8 mouse cellular contexts compared by ENCODE assay signal in the genomic region with DNA sequence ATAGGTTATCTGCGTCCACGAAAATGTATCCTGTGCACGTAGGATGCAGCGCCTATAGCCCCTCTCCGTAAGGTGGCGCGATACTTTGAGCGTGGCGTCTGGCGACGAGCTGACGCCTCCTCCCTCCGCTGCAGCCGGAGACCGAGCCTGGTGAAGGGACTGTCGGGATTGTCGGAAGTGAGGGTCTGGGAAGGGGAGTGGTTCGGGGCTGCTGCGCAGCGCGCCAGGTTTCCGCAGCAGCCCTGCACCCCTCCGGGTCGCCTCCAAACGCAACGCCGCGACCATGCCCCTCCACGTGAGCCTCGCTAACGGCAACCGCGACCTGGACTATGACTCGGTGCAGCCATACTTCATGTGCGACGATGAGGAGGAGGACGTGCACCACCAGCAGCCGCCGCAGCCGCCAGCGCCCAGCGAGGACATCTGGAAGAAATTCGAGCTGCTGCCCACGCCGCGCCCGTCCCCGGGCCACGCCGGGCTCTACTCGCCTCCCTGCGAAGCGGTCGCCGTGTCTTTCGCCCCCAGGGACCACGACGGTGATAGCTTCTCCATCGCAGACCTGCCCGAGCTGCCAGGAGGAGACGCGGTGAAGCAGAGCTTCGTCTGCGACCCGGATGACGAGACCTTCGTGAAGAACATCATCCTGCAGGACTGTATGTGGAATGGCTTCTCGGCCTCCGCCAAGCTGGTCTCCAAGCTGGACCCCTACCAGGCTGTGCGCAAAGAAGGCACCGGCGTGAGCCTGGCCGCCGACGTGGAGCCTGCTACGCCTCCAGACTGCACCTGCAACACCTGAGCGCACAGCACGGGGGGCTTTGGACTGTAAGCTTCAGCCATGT. TPM values are rescaled to one million over a fixed set of nuclear protein-coding genes. Genes with fewer than 3 reads are reported as not detected.
DNase-seq lines count a peak whose midpoint lies in the region; ATAC-seq and TF ChIP-seq lines count a peak whose summit lies in the region.

A gene (plus strand): TSS at position 97 of the 839 bp plus-strand sequence.

- under 1% methylated on average over 75 of the region's 78 CpGs for WGBS in forebrain, embryonic 11.5 days
- under 1% methylated on average over 78 of the region's 78 CpGs for WGBS in heart, embryonic 14.5 days
- WGBS in kidney, postnatal 0 days: under 1% methylated on average over 77 of the region's 78 CpGs
- WGBS in midbrain, postnatal 0 days: under 1% methylated on average over 73 of the region's 78 CpGs

- H3K9ac ChIP-seq in forebrain, embryonic 11.5 days (ENCODE audit: low read length): peak within 1 kb of the TSS; percentile 79
- H3K9ac ChIP-seq in heart, embryonic 14.5 days (ENCODE audit: low read length): peak within 1 kb of the TSS; percentile 86
- H3K9ac ChIP-seq in kidney, postnatal 0 days (ENCODE audit: low read depth, low read length): peak within 1 kb of the TSS; percentile 71
- peak within 1 kb of the TSS; percentile 73 for H3K9ac ChIP-seq in midbrain, postnatal 0 days (replicated peaks; ENCODE audit: low read length, poor library complexity, severe bottlenecking)

- no peaks in the 10 kb centered on the region for H3K27me3 ChIP-seq in forebrain, embryonic 11.5 days (ENCODE audit: control insufficient read depth, insufficient read depth, low read length)
- no peaks in the 10 kb centered on the region for H3K27me3 ChIP-seq in heart, embryonic 14.5 days (ENCODE audit: control insufficient read depth, insufficient read depth, low read length)
- H3K27me3 ChIP-seq in kidney, postnatal 0 days (ENCODE audit: insufficient read depth, low read length): no peaks in the 10 kb centered on the region
- H3K27me3 ChIP-seq in midbrain, postnatal 0 days (ENCODE audit: insufficient read depth, low read length): no peaks in the 10 kb centered on the region

- peak; percentile 92 for ATAC-seq in forebrain, embryonic 11.5 days (replicated peaks; ENCODE audit: low FRiP score)
- peak; percentile 87 for ATAC-seq in heart, embryonic 14.5 days (ENCODE audit: insufficient number of reproducible peaks, insufficient read depth, low FRiP score, low read depth)
- ATAC-seq in kidney, postnatal 0 days (replicated peaks; ENCODE audit: low FRiP score, low read depth): peak; percentile 75
- ATAC-seq in midbrain, postnatal 0 days (ENCODE audit: low FRiP score): peak; percentile 93

- no peaks in the 10 kb centered on the region for H3K9me3 ChIP-seq in forebrain, embryonic 11.5 days (ENCODE audit: control insufficient read depth, low read length)
- H3K9me3 ChIP-seq in heart, embryonic 14.5 days (ENCODE audit: control insufficient read depth, low read length): no peaks in the 10 kb centered on the region
- no peaks in the 10 kb centered on the region for H3K9me3 ChIP-seq in kidney, postnatal 0 days (replicated peaks; ENCODE audit: low read length)
- H3K9me3 ChIP-seq in midbrain, postnatal 0 days (ENCODE audit: low read length): no peaks in the 10 kb centered on the region

- peak; percentile 80 for DNase-seq in CD4-positive helper T cell, adult 2 months (ENCODE audit: low read depth, low spot score)
- peak; percentile 91 for DNase-seq in forebrain, embryonic 11.5 days (ENCODE audit: low spot score)
- peak; percentile 90 for DNase-seq in kidney, postnatal 0 days (ENCODE audit: low spot score)
- DNase-seq in liver: peak; percentile 73
- peak; percentile 95 for DNase-seq in midbrain, postnatal 0 days (ENCODE audit: low spot score)
- peak; percentile 43 to 68 for DNase-seq in spleen, postnatal 4 days (ENCODE audit: low spot score in 2 of 2)

- H3K27ac ChIP-seq in brown adipose tissue, adult 24 weeks (replicated peaks; ENCODE audit: low read depth, low read length): no peak within 1 kb of the TSS
- H3K27ac ChIP-seq in forebrain, embryonic 11.5 days (ENCODE audit: low read depth, low read length): 0 out of 2 replicates have a peak within 1 kb of the TSS, but pooled peaks have one; percentile 18
- peak within 1 kb of the TSS; percentile 18 to 65 for H3K27ac ChIP-seq in heart, embryonic 14.5 days (replicated peaks in 1 of 2; ENCODE audit: control insufficient read depth in 1 of 2, insufficient read depth in 1 of 2, low read depth in 2 of 2, low read length in 2 of 2)
- peak within 1 kb of the TSS; percentile 72; the same call in 1 of the 2 replicates for H3K27ac ChIP-seq in kidney, postnatal 0 days
- H3K27ac ChIP-seq in midbrain, postnatal 0 days (ENCODE audit: low read depth, low read length): peak within 1 kb of the TSS; percentile 88

- H3K4me3 ChIP-seq in brown adipose tissue, adult 24 weeks (ENCODE audit: insufficient read depth, low read depth, low read length): peak within 1 kb of the TSS; percentile 77
- H3K4me3 ChIP-seq in forebrain, embryonic 11.5 days (ENCODE audit: low read depth, low read length): peak within 1 kb of the TSS; percentile 73
- peak within 1 kb of the TSS; percentile 71 to 81 for H3K4me3 ChIP-seq in heart, embryonic 14.5 days (ENCODE audit: control insufficient read depth in 1 of 2, insufficient read depth in 1 of 2, low read depth in 1 of 2, low read length in 2 of 2)
- peak within 1 kb of the TSS; percentile 66 for H3K4me3 ChIP-seq in kidney, postnatal 0 days (replicated peaks; ENCODE audit: low read depth, low read length)
- peak within 1 kb of the TSS; percentile 78 for H3K4me3 ChIP-seq in midbrain, postnatal 0 days (ENCODE audit: low read depth, low read length)

- H3K4me1 ChIP-seq in brown adipose tissue, adult 24 weeks (ENCODE audit: control insufficient read depth, insufficient read depth, insufficient read length, low read length): no peaks in the 10 kb centered on the region
- no peaks in the 10 kb centered on the region for H3K4me1 ChIP-seq in forebrain, embryonic 11.5 days (replicated peaks; ENCODE audit: control insufficient read depth, insufficient read depth, low read length)
- H3K4me1 ChIP-seq in heart, embryonic 14.5 days (ENCODE audit: control insufficient read depth in 2 of 2, insufficient read depth in 2 of 2, low read length in 2 of 2): peaks cover 0 to 3% of the 10 kb centered on the region in 2 experiments; a peak in 2 of 4 replicates
- H3K4me1 ChIP-seq in kidney, postnatal 0 days (replicated peaks; ENCODE audit: insufficient read depth, low read length): 0 out of 2 replicates have a peak, but pooled peaks cover 7% of the 10 kb centered on the region
- peaks cover 11% of the 10 kb centered on the region for H3K4me1 ChIP-seq in midbrain, postnatal 0 days (ENCODE audit: insufficient read depth, low read length)

- peak within 1 kb of the TSS; percentile 81 for H3K4me2 ChIP-seq in forebrain, embryonic 11.5 days (ENCODE audit: low read depth, low read length, severe bottlenecking)
- H3K4me2 ChIP-seq in heart, embryonic 14.5 days (ENCODE audit: low read length): peak within 1 kb of the TSS; percentile 99
- peak within 1 kb of the TSS; percentile 97 for H3K4me2 ChIP-seq in kidney, postnatal 0 days (ENCODE audit: low read length)
- peak within 1 kb of the TSS; percentile 79 for H3K4me2 ChIP-seq in midbrain, postnatal 0 days (ENCODE audit: low read depth, low read length, poor library complexity, severe bottlenecking)

- H3K36me3 ChIP-seq in forebrain, embryonic 11.5 days (ENCODE audit: control insufficient read depth, insufficient read depth, low read length): no peaks in the 10 kb centered on the region; the same call in 1 of the 2 replicates
- no peaks in the 10 kb centered on the region for H3K36me3 ChIP-seq in heart, embryonic 14.5 days (ENCODE audit: control insufficient read depth, insufficient read depth, low read length)
- H3K36me3 ChIP-seq in kidney, postnatal 0 days (ENCODE audit: insufficient read depth, low read length): no peaks in the 10 kb centered on the region
- H3K36me3 ChIP-seq in midbrain, postnatal 0 days (ENCODE audit: insufficient read depth, low read length): no peaks in the 10 kb centered on the region

- peak; percentile 73 for TF ChIP-seq CTCF in kidney, postnatal 0 days (IDR thresholded peaks at IDR 0.05; ENCODE audit: low read depth)
- peak; percentile 85 for TF ChIP-seq CTCF in midbrain, postnatal 0 days (IDR thresholded peaks at IDR 0.05)

RNA-seq across cellular contexts. Expression of the gene that starts here (rescaled TPM):
- polyA plus RNA-seq in brown adipose tissue, adult 24 weeks (2012; ENCODE audit: insufficient read depth, insufficient read length, missing spikeins): 20.2 and 26.5 TPM in 2 replicates
- 68.5 and 71.2 TPM in 2 replicates for polyA plus RNA-seq in forebrain, embryonic 11.5 days (2014; fragmentation: Nextera tagmentation; extraction: Ambion mirVana)
- polyA plus RNA-seq in heart, embryonic 14.5 days (2014; fragmentation: Nextera tagmentation; extraction: Ambion mirVana): 36.7 and 44.1 TPM in 2 replicates
- 94.1 and 94.6 TPM in 2 replicates for polyA plus RNA-seq in kidney, postnatal 0 days (2015; fragmentation: Nextera tagmentation; extraction: Ambion mirVana)
- 87.1 and 89.2 TPM in 2 replicates for total RNA-seq in midbrain, postnatal 0 days (2014; rRNA removed)
- 229 TPM in 2 replicates for polyA plus RNA-seq in midbrain, postnatal 0 days (2015; fragmentation: Nextera tagmentation; extraction: Ambion mirVana)
